Mouse (Mus musculus) small intestine, adult 2 months (tissue): ENCODE data around the gene Zbtb43.
A peak's percentile ranks its signal among the peaks of the same experiment; 100 is the strongest.

Experiments
- CTCF ChIP-seq: fragments of 200-500 bp; IDR thresholded peaks from 2 replicates; pipeline ENCODE4 v1.5.1; 2012; ENCODE audit warnings: low read depth, mild to moderate bottlenecking, control low read depth, inconsistent platforms, low read length, moderate library complexity, mixed read lengths; ENCODE audit not compliant: insufficient replicate concordance, insufficient read length; ENCODE audit errors: extremely low read depth
- POLR2A ChIP-seq: fragments of 200-500 bp; IDR thresholded peaks from 2 replicates; pipeline ENCODE4 v1.6.1; 2012; ENCODE audit warnings: low read depth, mild to moderate bottlenecking, control low read depth, inconsistent platforms, low read length, moderate library complexity

DNA sequence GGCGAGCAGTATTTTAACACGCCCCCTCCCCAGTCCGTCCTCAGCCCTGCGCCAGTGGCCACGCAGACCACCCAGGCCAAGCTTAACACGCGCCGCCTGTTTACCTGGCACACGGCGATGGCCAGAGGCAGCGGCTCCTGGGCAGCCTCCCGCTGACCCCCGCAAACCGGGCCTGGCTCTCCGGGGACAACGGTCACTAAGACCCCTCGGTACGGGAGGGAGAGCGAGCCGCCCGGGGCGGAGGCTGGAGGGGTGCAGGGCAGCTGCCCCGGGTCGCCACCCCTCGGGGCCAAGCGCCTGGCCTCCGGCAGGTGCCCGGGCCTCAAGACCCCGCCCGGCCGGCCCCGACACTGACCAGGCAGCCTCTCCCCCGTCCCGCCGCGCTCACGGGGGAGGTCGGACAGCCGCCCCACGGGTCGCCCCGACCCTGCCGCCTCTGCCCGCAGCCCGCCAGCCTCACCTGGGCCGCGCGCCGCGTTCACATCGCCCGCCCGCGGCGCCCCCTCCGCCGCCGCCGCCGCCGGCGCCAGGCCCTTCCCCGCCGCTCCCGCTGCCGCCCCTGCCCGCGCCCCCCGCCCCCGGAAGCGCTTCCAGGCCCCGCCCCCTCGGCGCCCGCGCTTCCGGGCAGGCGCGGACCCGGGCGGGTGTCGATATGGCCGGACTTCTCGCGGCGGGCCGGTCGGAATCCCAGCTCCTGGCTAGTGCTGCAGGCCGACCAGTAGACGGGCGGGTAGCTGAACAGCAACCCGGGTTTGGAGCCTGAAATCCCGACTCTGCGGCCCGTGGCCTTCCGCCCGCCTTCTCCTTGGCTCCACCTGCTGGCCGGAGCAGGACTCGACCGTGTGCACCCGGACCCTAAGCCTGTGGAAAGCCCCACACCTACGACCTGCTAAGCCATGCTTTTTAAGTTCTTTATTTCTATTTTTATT, 37.3 kb downstream of the Zbtb43 start, which contains the start of gene Zbtb34:
- TF ChIP-seq CTCF (peak; percentile 98), POLR2A (peak; percentile 71; the same call in 1 of the 2 replicates)
